Mouse (Mus musculus) MEL (cell line): ENCODE measurements around the gene Catsperz.

Experiments
- CTCF ChIP-seq, 3 experiments: IDR thresholded peaks in 2 of 3; conservative IDR thresholded peaks in 1 of 3; 2 replicates each; pipeline ENCODE4 v1.5.1; 2011 to 2012; ENCODE audit warnings: low read length in 3 of 3, low read depth in 2 of 3, mild to moderate bottlenecking in 2 of 3, improper control_type of control experiment in 1 of 3, inconsistent platforms in 1 of 3, mixed read lengths in 1 of 3, moderate library complexity in 1 of 3; ENCODE audit not compliant: control insufficient read depth in 1 of 3, insufficient read depth in 1 of 3, poor library complexity in 1 of 3, severe bottlenecking in 1 of 3
- EP300 ChIP-seq, 2 experiments: IDR thresholded peaks; 2 replicates each; pipeline ENCODE4 v1.6.1; 2011; ENCODE audit warnings: improper control_type of control experiment in 2 of 2, low read length in 2 of 2, low read depth in 1 of 2, mild to moderate bottlenecking in 1 of 2
- HCFC1 ChIP-seq: IDR thresholded peaks from 2 replicates; pipeline ENCODE4 v1.6.1; 2012; ENCODE audit warnings: low read depth, mild to moderate bottlenecking, inconsistent platforms, low read length, improper control_type of control experiment, moderate library complexity
- MAZ ChIP-seq: IDR thresholded peaks from 2 replicates; pipeline ENCODE4 v1.6.1; 2012; ENCODE audit warnings: low read depth, mild to moderate bottlenecking, inconsistent platforms, low read length, improper control_type of control experiment
- POLR2A ChIP-seq, 2 experiments: IDR thresholded peaks; 2 replicates each; pipeline ENCODE4 v1.6.1; 2011 to 2012; ENCODE audit warnings: low read length in 2 of 2, mild to moderate bottlenecking in 2 of 2, control low read depth in 1 of 2, improper control_type of control experiment in 1 of 2, low read depth in 1 of 2, moderate library complexity in 1 of 2; ENCODE audit not compliant: control insufficient read depth in 1 of 2, insufficient read depth in 1 of 2, poor library complexity in 1 of 2
- POLR2AphosphoS2 ChIP-seq: IDR thresholded peaks from 2 replicates; pipeline ENCODE4 v1.6.1; 2011; ENCODE audit warnings: low read length, improper control_type of control experiment
- TAL1 ChIP-seq: IDR thresholded peaks from 2 replicates; pipeline ENCODE4 v1.6.1; 2012; ENCODE audit warnings: mild to moderate bottlenecking, inconsistent platforms, low read length, moderate library complexity, mixed read lengths
- TCF12 ChIP-seq: IDR thresholded peaks from 2 replicates; pipeline ENCODE4 v1.6.1; 2014; ENCODE audit warnings: low read depth, mild to moderate bottlenecking, inconsistent platforms, low read length, improper control_type of control experiment, moderate library complexity
- USF2 ChIP-seq, 2 experiments: IDR thresholded peaks; 2 replicates each; pipeline ENCODE4 v1.6.1; 2011 to 2012; ENCODE audit warnings: improper control_type of control experiment in 2 of 2, low read length in 2 of 2, borderline replicate concordance in 1 of 2, inconsistent platforms in 1 of 2, low read depth in 1 of 2, mild to moderate bottlenecking in 1 of 2; ENCODE audit not compliant: insufficient read depth in 1 of 2

DNA sequence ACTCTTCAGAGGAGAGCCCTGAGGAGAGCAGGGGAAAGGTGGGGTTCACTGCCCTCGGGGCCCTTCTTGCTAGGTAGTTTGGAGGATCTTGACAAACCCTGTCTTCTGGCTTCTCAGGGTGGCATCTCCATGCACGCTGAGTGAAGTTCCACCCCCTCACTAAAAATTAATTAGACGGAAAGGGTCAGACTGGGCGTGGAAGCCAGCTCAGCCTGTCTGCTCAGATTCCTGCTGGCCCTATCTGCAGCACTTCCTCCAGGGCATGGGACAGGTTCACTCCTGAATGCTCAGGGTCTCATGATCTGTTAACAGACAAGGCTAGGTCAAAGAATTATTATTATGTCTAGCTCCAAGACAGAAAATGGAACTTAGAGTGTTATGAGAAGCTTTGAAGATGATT is 32.7 kb downstream of the Catsperz start:
- TF ChIP-seq POLR2A (IDR thresholded peaks at IDR 0.05; ENCODE audit: control insufficient read depth in 1 of 2, insufficient read depth in 1 of 2, low read depth in 1 of 2, low read length in 2 of 2, poor library complexity in 1 of 2) (no peak; a peak in 1 of 4 replicates), TAL1 (no peak), EP300 (IDR thresholded peaks at IDR 0.05; ENCODE audit: low read depth in 1 of 2, low read length in 2 of 2) (no peak), USF2 (IDR thresholded peaks at IDR 0.05; ENCODE audit: borderline replicate concordance in 1 of 2, insufficient read depth in 1 of 2, low read depth in 1 of 2, low read length in 2 of 2) (no peak), CTCF (IDR thresholded peaks at IDR 0.05 in 2 of 3, conservative IDR thresholded peaks at IDR 0.05 in 1 of 3; ENCODE audit: control insufficient read depth in 1 of 3, insufficient read depth in 1 of 3, low read depth in 2 of 3, low read length in 3 of 3, poor library complexity in 1 of 3, severe bottlenecking in 1 of 3) (no peak), POLR2AphosphoS2 (no peak), MAZ (no peak), TCF12 (no peak), HCFC1 (no peak)
